Mouse (Mus musculus): Measurements from ENCODE around the gene Hsd3b7. TPM values are rescaled to one million over a fixed set of nuclear protein-coding genes. Genes with fewer than 3 reads are reported as not detected.

Hsd3b7 gene
- total RNA-seq, 2 experiments from 2014 or later, result 4.2 to 4.5 TPM

GRCm38 (mm10) chr7:127776878-127777473, 23.4 kb upstream of the Hsd3b7 start:
- Histone ChIP-seq H3K4me3 (peak overlapping the region; percentile 86), H3K27ac (peak overlapping the region; percentile 100)
- no peak for TF ChIP-seq CTCF (IDR thresholded peaks at IDR 0.05)
- DNase-seq (ENCODE audit: extremely low spot score in 1 of 2, low spot score in 2 of 2), result peak; percentile 95 to 96
- intact Hi-C loops (cut with DNase I), result loop anchor here (2.0 to 5.0 kb wide), 2 partner anchors 64 to 190 kb away; partner anchors contain the start of gene Fus

- DNase-seq (ENCODE audit: extremely low spot score in 1 of 2, low spot score in 2 of 2), result peak; percentile 45 to 61
- intact Hi-C loops (cut with DNase I), result loop anchor here (2.0 to 5.0 kb wide), 2 partner anchors 63 to 190 kb away; partner anchors contain the start of gene Fus
- H3K4me3 ChIP-seq, result peak overlapping the region; percentile 86
Observed at GRCm38 (mm10) chr7:127777474-127778266, 22.7 kb upstream of the Hsd3b7 start.

GRCm38 (mm10) chr7:127778350-127778749, 22.1 kb upstream of the Hsd3b7 start:
- TF ChIP-seq CTCF (IDR thresholded peaks at IDR 0.05), result no peak
- no peak for DNase-seq (ENCODE audit: extremely low spot score in 1 of 2, low spot score in 2 of 2)
- H3K4me3 ChIP-seq, result peak overlapping the region; percentile 86
- no peak overlapping the region; the same call in 1 of the 2 replicates for H3K27ac ChIP-seq
- intact Hi-C loops (cut with DNase I), result loop anchor here (5.0 kb wide), 1 partner anchor 189 kb away; the partner anchor contains the start of gene Fus

More at GRCm38 (mm10) chr7:127777474-127778266, 22.7 kb upstream of the Hsd3b7 start:
- no peak for TF ChIP-seq CTCF (IDR thresholded peaks at IDR 0.05)
- H3K27ac ChIP-seq, result peak overlapping the region; percentile 100

- H3K27ac ChIP-seq, result no peak within 1 kb of the TSS
- intact Hi-C loops (cut with DNase I), result no loop called here
- no peak within 1 kb of the TSS for H3K4me3 ChIP-seq
- no peak for TF ChIP-seq CTCF (IDR thresholded peaks at IDR 0.05)
- no peak for DNase-seq (ENCODE audit: extremely low spot score in 1 of 2, low spot score in 2 of 2)
Observed at GRCm38 (mm10) chr7:127785308-127785707, 15.1 kb upstream of the Hsd3b7 start, which contains the start of gene Gm49388. TSS of gene Gm49388 (plus strand) at chr7:127785608.

- no peak overlapping the region for H3K4me3 ChIP-seq
- TF ChIP-seq CTCF (IDR thresholded peaks at IDR 0.05), result no peak
- no peak overlapping the region for H3K27ac ChIP-seq
- intact Hi-C loops (cut with DNase I), result no loop called here
- DNase-seq (ENCODE audit: extremely low spot score in 1 of 2, low spot score in 2 of 2), result no peak
Observed at GRCm38 (mm10) chr7:127797076-127797845, 3.1 kb upstream of the Hsd3b7 start.

- intact Hi-C loops (cut with DNase I), result no loop called here
- TF ChIP-seq CTCF (IDR thresholded peaks at IDR 0.05), result no peak
- no peak for DNase-seq (ENCODE audit: extremely low spot score in 1 of 2, low spot score in 2 of 2)
- H3K4me3 ChIP-seq, result no peak overlapping the region
- no peak overlapping the region for H3K27ac ChIP-seq
Observed at GRCm38 (mm10) chr7:127798591-127798990, 1.8 kb upstream of the Hsd3b7 start.

- intact Hi-C loops (cut with DNase I), result no loop called here
- H3K4me3 ChIP-seq, result no peak overlapping the region
- no peak overlapping the region for H3K27ac ChIP-seq
- DNase-seq (ENCODE audit: extremely low spot score in 1 of 2, low spot score in 2 of 2), result no peak
- no peak for TF ChIP-seq CTCF (IDR thresholded peaks at IDR 0.05)
Observed at GRCm38 (mm10) chr7:127799211-127799610, 1.2 kb upstream of the Hsd3b7 start.

GRCm38 (mm10) chr7:127799738-127800137, 666 bp upstream of the Hsd3b7 start:
- no peak overlapping the region for H3K27ac ChIP-seq
- H3K4me3 ChIP-seq, result no peak overlapping the region
- no peak for DNase-seq (ENCODE audit: extremely low spot score in 1 of 2, low spot score in 2 of 2)
- intact Hi-C loops (cut with DNase I), result loop anchor here (1.0 kb wide), 1 partner anchor 76 kb away; no protein-coding TSS in a partner anchor
- no peak for TF ChIP-seq CTCF (IDR thresholded peaks at IDR 0.05)

- intact Hi-C loops (cut with DNase I), result no loop called here
Observed at GRCm38 (mm10) chr7:127801010-127801621, 712 bp downstream of the Hsd3b7 start.

GRCm38 (mm10) chr7:127802313-127802712, 1.9 kb downstream of the Hsd3b7 start:
- TF ChIP-seq CTCF (IDR thresholded peaks at IDR 0.05), result no peak
- Histone ChIP-seq H3K27ac (peak overlapping the region; percentile 78), H3K4me3 (no peak overlapping the region)
- DNase-seq (ENCODE audit: extremely low spot score in 1 of 2, low spot score in 2 of 2), result no peak
- intact Hi-C loops (cut with DNase I), result no loop called here

More at GRCm38 (mm10) chr7:127801010-127801621, 712 bp downstream of the Hsd3b7 start:
- no peak; the same call in 1 of the 2 replicates for TF ChIP-seq CTCF (IDR thresholded peaks at IDR 0.05)
- peak overlapping the region; percentile 44; the same call in 1 of the 2 replicates for H3K4me3 ChIP-seq
- no peak for DNase-seq (ENCODE audit: extremely low spot score in 1 of 2, low spot score in 2 of 2)
- H3K27ac ChIP-seq, result peak overlapping the region; percentile 80

- no peak overlapping the region for H3K27ac ChIP-seq
- intact Hi-C loops (cut with DNase I), result no loop called here
- no peak for DNase-seq (ENCODE audit: extremely low spot score in 1 of 2, low spot score in 2 of 2)
- no peak for TF ChIP-seq CTCF (IDR thresholded peaks at IDR 0.05)
- H3K4me3 ChIP-seq, result no peak overlapping the region
Observed at GRCm38 (mm10) chr7:127808821-127809220, 8.4 kb downstream of the Hsd3b7 start.
